Mouse (Mus musculus) Patski (cell line): ENCODE measurements around the gene Senp2. TPM values are rescaled to one million over a fixed set of nuclear protein-coding genes. Genes with fewer than 3 reads are reported as not detected.
"Not testable (repeated sequence)": the region's sequence is repeated elsewhere in the genome, so short reads cannot be mapped to it uniquely, and the experiment has no call there.

Experiments used
- ATAC-seq: fragments of 100-300 bp; one replicate; pipeline ENCODE4 v1.8.0; 2021
- CTCF ChIA-PET: fragments of 350-600 bp; sonication (Branson Sonifier 250); formaldehyde crosslinking; loops from one replicate; lab custom pipeline; 2022; ENCODE audit warnings: inconsistent platforms; lab: Charles Lee
- POLR2A ChIA-PET: fragments of 350-600 bp; sonication (Branson Sonifier 250); formaldehyde crosslinking; loops from one replicate; lab custom pipeline; 2022; ENCODE audit warnings: antibody characterized with exemption, inconsistent platforms; lab: Charles Lee
- DNase-seq: peaks from one replicate; pipeline ENCODE4 v3.0.0-alpha.2; 2011; ENCODE audit warnings: low read depth, low spot score
- H3K27me3 ChIP-seq: fragments of 371-371 bp; one replicate; pipeline ENCODE4 v1.5.1; 2021
- CTCF ChIP-seq: fragments of 100-300 bp; IDR thresholded peaks from one replicate; pipeline ENCODE4 v1.5.1; 2021
- in situ Hi-C: fragments of 300-500 bp; cut with MboI; formaldehyde crosslinking; loops from 3 replicates; pipeline ENCODE4 v1.11.1; 2018; ENCODE audit warnings: low pct_unique_long_range_greater_than_20kb, mixed read lengths
- polyA plus RNA-seq: library from polyadenylated mRNA; unstranded; gene quantifications from one replicate; pipeline ENCODE4 v1.2.3, GENCODE M21; 2021

Gene Senp2
- polyA plus RNA-seq, 1 experiment from 2014 or later, result 35.3 TPM

- in situ Hi-C loops, result no loop called here
- ChIA-PET CTCF (no interaction called here), POLR2A (no interaction called here)
- no peaks in the 10 kb centered on the region for H3K27me3 ChIP-seq
- TF ChIP-seq CTCF, result no peak
- ATAC-seq, result no peak
- DNase-seq, result no peak
Measured at GRCm38 (mm10) chr16:21987956-21988355, 21.3 kb upstream of the Senp2 start.

- H3K27me3 ChIP-seq, POLR2A ChIA-PET, ATAC-seq, DNase-seq, in situ Hi-C loops: not testable (repeated sequence)
- CTCF ChIA-PET, result interaction anchor here (1.0 to 1.1 kb wide), 2 partner anchors 13 to 14 kb away, joined by 3 read pairs; no protein-coding TSS in a partner anchor
Measured at GRCm38 (mm10) chr16:21990893-21991292, 18.4 kb upstream of the Senp2 start.

- DNase-seq (no peak), ATAC-seq (no peak)
- in situ Hi-C loops, result no loop called here
- no peaks in the 10 kb centered on the region for H3K27me3 ChIP-seq
- POLR2A ChIA-PET, result no interaction called here
- TF ChIP-seq CTCF, result no peak
- CTCF ChIA-PET, result no interaction called here
Measured at GRCm38 (mm10) chr16:21991774-21992173, 17.5 kb upstream of the Senp2 start.

- DNase-seq (no peak), ATAC-seq (no peak)
- no peaks in the 10 kb centered on the region for H3K27me3 ChIP-seq
- CTCF ChIA-PET, result interaction anchor here (1.3 kb wide), 1 partner anchor 12 kb away, joined by 3 read pairs; no protein-coding TSS in a partner anchor
- in situ Hi-C loops, result no loop called here
- no peak for TF ChIP-seq CTCF
- POLR2A ChIA-PET, result no interaction called here
Measured at GRCm38 (mm10) chr16:21995304-21995703, 14.0 kb upstream of the Senp2 start, which contains the start of gene Liph. TSS of gene Liph (minus strand) at chr16:21995663.

- ATAC-seq, result no peak
- in situ Hi-C loops, result no loop called here
- TF ChIP-seq CTCF, result no peak
- POLR2A ChIA-PET, result no interaction called here
- DNase-seq, result no peak
- no peaks in the 10 kb centered on the region for H3K27me3 ChIP-seq
- CTCF ChIA-PET, result no interaction called here
Measured at GRCm38 (mm10) chr16:21996402-21996801, 12.9 kb upstream of the Senp2 start.

GRCm38 (mm10) chr16:21996881-21997641 is 12.2 kb upstream of the Senp2 start:
- no peak for ATAC-seq
- ChIA-PET POLR2A (no interaction called here), CTCF (no interaction called here)
- DNase-seq, result no peak
- no peaks in the 10 kb centered on the region for H3K27me3 ChIP-seq
- in situ Hi-C loops, result no loop called here
- TF ChIP-seq CTCF, result no peak

GRCm38 (mm10) chr16:21998061-21998460 is 11.2 kb upstream of the Senp2 start:
- ChIA-PET POLR2A (no interaction called here), CTCF (no interaction called here)
- TF ChIP-seq CTCF, result no peak
- DNase-seq, result no peak
- H3K27me3 ChIP-seq, result no peaks in the 10 kb centered on the region
- no peak for ATAC-seq
- in situ Hi-C loops, result no loop called here

- in situ Hi-C loops, result no loop called here
- no peaks in the 10 kb centered on the region for H3K27me3 ChIP-seq
- no peak for TF ChIP-seq CTCF
- DNase-seq, result no peak
- CTCF ChIA-PET, result interaction anchor here (0.9 to 1.3 kb wide), 2 partner anchors 14 to 163 kb away, joined by 3 to 4 read pairs; no protein-coding TSS in a partner anchor
- no peak for ATAC-seq
- POLR2A ChIA-PET, result interaction anchor here (0.6 kb wide), 1 partner anchor 157 kb away, joined by 3 read pairs; no protein-coding TSS in a partner anchor
Measured at GRCm38 (mm10) chr16:21999941-22000690, 9.2 kb upstream of the Senp2 start.

GRCm38 (mm10) chr16:22001172-22001571 is 8.1 kb upstream of the Senp2 start:
- POLR2A ChIA-PET, result no interaction called here
- no peak for TF ChIP-seq CTCF
- in situ Hi-C loops, result no loop called here
- ATAC-seq (no peak), DNase-seq (no peak)
- no peaks in the 10 kb centered on the region for H3K27me3 ChIP-seq
- CTCF ChIA-PET, result interaction anchor here (0.9 to 1.3 kb wide), 2 partner anchors 15 to 164 kb away, joined by 3 to 4 read pairs; no protein-coding TSS in a partner anchor

GRCm38 (mm10) chr16:22001606-22002005 is 7.7 kb upstream of the Senp2 start:
- TF ChIP-seq CTCF, result no peak
- no peaks in the 10 kb centered on the region for H3K27me3 ChIP-seq
- in situ Hi-C loops, result no loop called here
- POLR2A ChIA-PET, result interaction anchor here (0.6 kb wide), 1 partner anchor 89 kb away, joined by 4 read pairs; no protein-coding TSS in a partner anchor
- CTCF ChIA-PET, result no interaction called here
- no peak for ATAC-seq
- DNase-seq, result no peak
